Mouse (Mus musculus) heart, adult 2 months (tissue): ENCODE data around the gene Eif1b. TPM values are rescaled to one million over a fixed set of nuclear protein-coding genes. Genes with fewer than 3 reads are reported as not detected.
"Not testable (repeated sequence)": the region's sequence is repeated elsewhere in the genome, so short reads cannot be mapped to it uniquely, and the experiment has no call there.

Experiments
- DNase-seq, 2 experiments: peaks; one replicate each; pipeline ENCODE4 v3.0.0; 2021
- H3K27ac ChIP-seq: fragments of 200-600 bp; 2 replicates; pipeline ENCODE4 v1.8.1; 2022
- H3K27me3 ChIP-seq: fragments of 200-500 bp; 2 replicates; pipeline ENCODE4 v1.6.1; 2012; ENCODE audit warnings: mild to moderate bottlenecking, low read length, inconsistent platforms, mixed read lengths; ENCODE audit not compliant: control insufficient read depth, insufficient read depth
- H3K36me3 ChIP-seq: fragments of 200-500 bp; 2 replicates; pipeline ENCODE4 v1.6.1; 2012; ENCODE audit warnings: low read length, inconsistent platforms; ENCODE audit not compliant: control insufficient read depth, insufficient read depth
- H3K4me1 ChIP-seq: fragments of 200-500 bp; 2 replicates; pipeline ENCODE4 v1.6.1; 2011; ENCODE audit warnings: low read length; ENCODE audit not compliant: control insufficient read depth, insufficient read depth
- H3K4me3 ChIP-seq: fragments of 200-600 bp; 2 replicates; pipeline ENCODE4 v1.8.1; 2022
- H3K79me2 ChIP-seq: fragments of 200-500 bp; replicated peaks from 2 replicates; pipeline ENCODE4 v1.6.1; 2012; ENCODE audit warnings: mild to moderate bottlenecking, inconsistent platforms, low read length, moderate library complexity, mixed read lengths; ENCODE audit not compliant: control insufficient read depth, insufficient read depth
- H3K9ac ChIP-seq: fragments of 200-500 bp; 2 replicates; pipeline ENCODE4 v1.6.1; 2012; ENCODE audit warnings: low read depth, mild to moderate bottlenecking, control low read depth, inconsistent platforms, low read length, mixed read lengths
- CTCF ChIP-seq: fragments of 200-600 bp; IDR thresholded peaks from 2 replicates; pipeline ENCODE4 v1.8.1; 2022; ENCODE audit warnings: antibody characterized with exemption, mild to moderate bottlenecking, moderate library complexity
- EP300 ChIP-seq: fragments of 200-500 bp; IDR thresholded peaks from 2 replicates; pipeline ENCODE4 v1.6.1; 2011; ENCODE audit warnings: low read depth, low read length, control low read depth; ENCODE audit not compliant: insufficient read depth
- POLR2A ChIP-seq: fragments of 200-500 bp; IDR thresholded peaks from 2 replicates; pipeline ENCODE4 v1.6.1; 2011; ENCODE audit warnings: mild to moderate bottlenecking, low read depth, low read length, control low read depth; ENCODE audit not compliant: insufficient read depth
- WGBS: fragments of 180-500 bp; shearing (Covaris S2); methylation state at CpG from one replicate; pipeline ENCODE4 v1.1.7; 2018; 5-methylcytosine and 5-hydroxymethylcytosine counted together
- intact Hi-C: fragments of 180-260 bp; cut with DNase I; formaldehyde crosslinking; loops from one replicate; pipeline ENCODE4 v1.15.1; 2025
- polyA plus RNA-seq: library from polyadenylated mRNA; depleted of rRNA; stranded (reverse); fragments of >200 nt; gene quantifications from 2 replicates; pipeline ENCODE4 v1.2.3, GENCODE M21; 2012
- total RNA-seq, 2 experiments: library from RNA; stranded (reverse); gene quantifications; 2 replicates each; pipeline ENCODE4 v1.2.3; 2021

The Eif1b gene
- total and polyA plus RNA-seq, 3 experiments, result 38.3 to 65.9 (median 64.9) TPM

DNA sequence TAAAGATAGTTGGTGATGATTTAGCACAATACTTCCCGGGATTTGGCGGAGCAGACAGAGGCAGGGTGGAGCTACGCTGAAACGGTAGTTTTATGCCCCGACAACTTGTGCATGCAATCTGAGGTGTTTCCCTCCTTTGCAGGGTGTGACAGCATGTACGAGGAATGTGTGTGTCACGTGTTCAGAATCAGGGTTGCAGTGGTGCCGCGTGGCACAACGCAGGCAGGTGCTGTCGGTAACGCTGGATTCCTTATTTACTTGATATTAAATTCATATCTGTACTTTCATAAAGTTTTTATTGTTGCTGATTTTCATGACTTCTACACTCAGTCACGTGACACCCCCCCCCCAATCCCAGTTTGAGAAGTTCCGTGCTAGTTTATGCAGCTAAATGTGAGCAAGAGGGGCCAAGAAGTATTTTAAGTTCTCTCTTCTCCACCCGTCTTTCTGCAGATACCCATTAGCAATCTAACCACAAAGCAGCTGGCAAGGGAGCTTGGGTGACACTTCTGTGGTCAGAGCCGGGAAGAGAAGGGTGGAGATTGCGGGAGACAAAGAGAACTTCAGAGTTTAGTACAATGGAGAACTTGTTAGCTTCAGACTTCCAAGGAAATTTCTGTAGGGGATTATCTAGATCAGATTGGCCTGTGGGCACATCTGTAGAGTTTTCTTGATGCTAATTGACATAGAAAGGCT is 36.9 kb downstream of the Eif1b start:
- TF ChIP-seq CTCF, result no peak
- no peak for TF ChIP-seq EP300
- TF ChIP-seq POLR2A, result no peak
- Histone ChIP-seq H3K4me3 (no peak overlapping the region), H3K79me2 (no peaks in the 10 kb centered on the region), H3K36me3 (no peaks in the 10 kb centered on the region), H3K4me1 (no peaks in the 10 kb centered on the region), H3K27ac (no peak overlapping the region), H3K27me3 (no peaks in the 10 kb centered on the region), H3K9ac (no peak overlapping the region)
- 79% methylated on average over 17 of the region's 17 CpGs for WGBS
- intact Hi-C loops, result no loop called here
- no peak for DNase-seq

DNA sequence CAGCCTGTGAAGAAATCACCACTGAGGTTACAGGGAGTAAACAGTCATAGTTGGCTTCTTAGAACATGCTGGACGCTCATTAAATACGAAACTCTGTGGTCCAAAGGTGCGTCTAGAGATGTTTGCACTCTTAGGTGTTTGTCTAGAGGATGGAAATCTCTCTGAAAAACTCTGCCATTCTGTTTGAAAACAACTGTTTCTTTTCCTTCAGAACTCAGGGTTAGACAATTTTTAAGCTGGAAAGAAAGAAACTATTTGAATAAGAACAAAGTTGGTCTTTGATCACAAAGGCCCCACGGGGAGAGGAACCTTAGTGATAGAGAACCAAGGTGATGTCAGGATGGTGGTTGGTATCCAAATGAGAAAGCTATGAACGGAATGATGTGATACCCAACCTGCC is 38.4 kb downstream of the Eif1b start:
- Histone ChIP-seq H3K36me3 (no peaks in the 10 kb centered on the region), H3K79me2 (no peaks in the 10 kb centered on the region), H3K4me3 (no peak overlapping the region), H3K9ac (no peak overlapping the region), H3K27me3 (no peaks in the 10 kb centered on the region), H3K4me1 (no peaks in the 10 kb centered on the region), H3K27ac (no peak overlapping the region)
- intact Hi-C loops, result no loop called here
- WGBS, result 84% methylated on average over 5 of the region's 5 CpGs
- TF ChIP-seq CTCF (no peak), EP300 (no peak), POLR2A (no peak)
- no peak for DNase-seq

DNA sequence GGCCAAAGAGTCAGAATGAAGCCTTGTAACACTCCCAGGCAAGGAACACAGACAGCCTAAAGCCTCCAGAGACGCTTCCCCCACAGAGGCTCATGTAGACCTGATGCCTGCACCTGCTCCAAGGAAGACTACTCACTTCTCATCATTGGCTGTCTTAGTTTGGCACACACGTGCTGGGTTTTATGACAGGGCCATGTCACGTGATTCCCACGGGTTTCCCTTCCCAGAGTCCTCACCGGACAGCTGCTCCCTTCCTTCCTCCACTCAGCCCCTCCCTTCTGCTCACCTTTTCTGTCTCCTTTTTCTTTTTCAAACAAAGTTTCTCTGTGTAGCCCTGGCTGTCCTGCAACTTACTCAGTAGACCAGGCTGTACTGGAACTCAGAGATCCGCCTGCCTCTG is 40.0 kb downstream of the Eif1b start:
- no peak overlapping the region for H3K27ac ChIP-seq
- no peaks in the 10 kb centered on the region for H3K36me3 ChIP-seq
- no peaks in the 10 kb centered on the region for H3K4me1 ChIP-seq
- H3K9ac ChIP-seq, result no peak overlapping the region
- intact Hi-C loops, result no loop called here
- H3K27me3 ChIP-seq, result no peaks in the 10 kb centered on the region
- TF ChIP-seq EP300, result no peak
- no peak for TF ChIP-seq CTCF
- no peak for TF ChIP-seq POLR2A
- WGBS, result 71% methylated on average over 6 of the region's 6 CpGs
- no peak overlapping the region for H3K4me3 ChIP-seq
- DNase-seq, result no peak
- H3K79me2 ChIP-seq, result no peaks in the 10 kb centered on the region

DNA sequence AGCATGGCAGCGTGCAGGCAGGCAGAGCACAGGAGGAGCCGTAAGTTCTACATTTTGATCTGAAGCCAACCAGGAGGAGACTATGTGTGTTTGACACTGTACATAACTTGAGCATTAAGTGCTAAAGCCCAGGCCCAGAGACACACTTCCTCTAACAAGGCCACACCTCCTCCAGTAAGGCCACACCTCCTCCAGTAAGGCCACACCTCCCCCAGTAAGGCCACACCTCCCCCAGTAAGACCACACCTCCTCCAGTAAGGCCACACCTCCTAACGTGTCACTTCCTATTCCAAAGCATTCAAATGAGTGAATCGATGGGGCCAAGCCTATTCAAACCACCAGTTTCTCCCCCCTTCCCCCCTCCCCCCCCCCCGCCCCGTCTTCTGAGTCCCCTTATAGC is 40.7 kb downstream of the Eif1b start:
- DNase-seq, result no peak
- no peak for TF ChIP-seq POLR2A
- TF ChIP-seq CTCF, result no peak
- no peak for TF ChIP-seq EP300
- Histone ChIP-seq H3K27ac (no peak overlapping the region), H3K4me1 (no peaks in the 10 kb centered on the region), H3K9ac (no peak overlapping the region), H3K4me3 (no peak overlapping the region), H3K27me3 (no peaks in the 10 kb centered on the region), H3K79me2 (no peaks in the 10 kb centered on the region), H3K36me3 (no peaks in the 10 kb centered on the region)
- 80% methylated on average over 6 of the region's 6 CpGs for WGBS
- intact Hi-C loops, result no loop called here

DNA sequence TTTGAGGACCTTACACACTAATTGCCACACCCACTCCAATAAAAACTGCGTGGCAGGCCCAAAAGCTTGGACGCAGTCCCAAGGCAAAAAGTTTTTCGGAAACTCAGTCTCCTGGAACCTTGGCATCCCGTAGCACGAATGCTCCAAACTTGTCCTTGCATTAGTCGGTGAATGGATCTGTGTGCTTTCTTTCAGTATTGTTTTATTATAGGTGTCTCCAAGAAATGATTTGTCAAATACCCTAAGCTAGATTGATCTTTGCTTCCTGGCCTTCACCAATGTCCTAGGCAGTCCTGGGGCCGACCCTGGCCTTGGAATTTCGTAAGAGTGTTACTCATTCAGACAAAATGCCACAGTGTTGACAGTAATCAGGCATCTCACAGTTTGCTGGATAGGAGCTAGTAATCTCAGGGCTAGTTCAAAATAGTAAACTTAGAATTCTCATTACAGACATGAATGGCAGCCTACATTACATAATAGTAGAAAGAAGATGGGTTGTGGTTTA is 41.5 kb downstream of the Eif1b start:
- intact Hi-C loops, H3K27ac ChIP-seq, H3K36me3 ChIP-seq, H3K4me3 ChIP-seq, H3K9ac ChIP-seq, DNase-seq, H3K27me3 ChIP-seq, H3K4me1 ChIP-seq, H3K79me2 ChIP-seq: not testable (repeated sequence)
- WGBS, result 91% methylated on average over 8 of the region's 8 CpGs

DNA sequence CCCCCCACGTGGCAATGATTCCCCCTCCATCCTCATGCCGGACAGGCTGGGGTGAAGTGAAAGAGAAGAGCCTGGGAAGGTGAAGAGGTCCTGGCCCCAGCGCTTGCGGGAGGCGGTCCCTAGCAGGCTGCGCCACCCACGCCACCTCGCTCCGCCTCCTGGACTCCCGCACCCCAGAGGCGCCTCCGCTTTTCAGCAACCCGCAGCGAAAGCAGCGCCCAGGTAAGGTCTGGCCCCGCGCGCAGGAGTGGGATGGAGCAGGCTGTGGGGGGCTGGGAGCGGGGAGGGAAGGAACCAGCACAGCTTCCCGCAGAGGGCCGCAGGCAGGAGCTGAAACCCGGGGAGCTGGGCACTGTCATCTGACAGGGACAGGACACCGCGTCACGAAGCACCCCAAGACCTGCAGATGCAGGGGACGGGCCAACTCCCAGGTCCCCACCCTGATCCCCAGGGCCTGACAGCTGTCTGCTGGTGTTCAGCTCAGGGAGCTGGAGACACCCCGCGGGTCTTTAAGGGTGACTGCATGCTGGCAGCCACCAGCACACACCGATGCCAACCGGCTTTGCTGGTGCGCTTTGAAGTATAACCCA is 47.7 kb downstream of the Eif1b start, which contains the start of gene Entpd3:
Gene Entpd3 (plus strand): TSS at position 157 of the 590 bp plus-strand sequence.
- no peak within 1 kb of the TSS for H3K27ac ChIP-seq
- WGBS, result 5% methylated on average over 31 of the region's 31 CpGs
- H3K4me3 ChIP-seq, result peak within 1 kb of the TSS; percentile 30
- no peak within 1 kb of the TSS for H3K9ac ChIP-seq
- H3K36me3 ChIP-seq, result no peaks in the 10 kb centered on the region
- H3K27me3 ChIP-seq, result peaks cover 5% of the 10 kb centered on the region
- TF ChIP-seq CTCF (no peak), EP300 (no peak), POLR2A (no peak)
- intact Hi-C loops, result no loop called here
- no peak for DNase-seq
- H3K4me1 ChIP-seq, result no peaks in the 10 kb centered on the region
- H3K79me2 ChIP-seq, result no peaks in the 10 kb centered on the region
